24 mouse cellular contexts compared by ENCODE assay signal in genomic region chr12:53134196-53134595, GRCm38 (mm10).
"Had no signal": no experiment of that assay in that cellular context is flagged by ENCODE, and none has a peak within 500 bp of the region (broad histone marks: within the 10 kb centered on the region; RNA-seq: fewer than 3 reads in every experiment).

No protein-coding gene starts in this region.

- H3K36me3 ChIP-seq: lung, embryonic 15.5 days; midbrain, embryonic 10.5 days; stomach, embryonic 15.5 days had no signal

- DNase-seq: lung, adult 2 months; lung, postnatal 14 days; lung, postnatal 36 days; midbrain, embryonic 14.5 days; retina, postnatal 1 day; right cerebral cortex, adult 18-20 months; right cerebral cortex, postnatal 25 days; right cerebral cortex, postnatal 4 days; spleen, adult 18-20 months; thymus, adult 18-20 months; thymus, postnatal 14 days; thymus, postnatal 36 days had no signal

- H3K4me1 ChIP-seq: lung, embryonic 15.5 days; megakaryocyte, embryonic 14.5 days; midbrain, embryonic 10.5 days; midbrain, embryonic 12.5 days; neural tube, embryonic 13.5 days; neural tube, embryonic 15.5 days; stomach, embryonic 15.5 days had no signal

- ATAC-seq: lung, postnatal 0 days; midbrain, embryonic 16.5 days had no signal

- H3K4me2 ChIP-seq: lung, embryonic 15.5 days; midbrain, embryonic 12.5 days; neural tube, embryonic 13.5 days; neural tube, embryonic 15.5 days; stomach, embryonic 15.5 days had no signal

- H3K4me3 ChIP-seq: lung, embryonic 15.5 days; megakaryocyte, embryonic 14.5 days; midbrain, embryonic 10.5 days; midbrain, embryonic 12.5 days; myocyte; neural tube, embryonic 13.5 days; neural tube, embryonic 15.5 days; stomach, embryonic 15.5 days had no signal

- H3K9ac ChIP-seq: liver, embryonic 14.5 days; lung, embryonic 15.5 days; midbrain, embryonic 12.5 days; neural tube, embryonic 13.5 days; neural tube, embryonic 15.5 days; stomach, embryonic 15.5 days had no signal

- H3K27ac ChIP-seq: liver, embryonic 14.5 days; lung, embryonic 15.5 days; macrophage; midbrain, embryonic 10.5 days; midbrain, embryonic 12.5 days; neural tube, embryonic 13.5 days; neural tube, embryonic 15.5 days; stomach, embryonic 15.5 days had no signal

- H3K9me3 ChIP-seq: lung, embryonic 15.5 days; midbrain, embryonic 10.5 days; midbrain, embryonic 12.5 days; neural tube, embryonic 13.5 days; neural tube, embryonic 15.5 days; stomach, embryonic 15.5 days had no signal

- H3K27me3 ChIP-seq: megakaryocyte, embryonic 14.5 days; midbrain, embryonic 12.5 days; neural tube, embryonic 13.5 days; neural tube, embryonic 15.5 days; stomach, embryonic 15.5 days had no signal
